Mouse (Mus musculus): Measurements from ENCODE around the gene Prkar1a. TPM values are rescaled to one million over a fixed set of nuclear protein-coding genes. Genes with fewer than 3 reads are reported as not detected.
A peak's percentile ranks its signal among the peaks of the same experiment; 100 is the strongest.
"Not testable (repeated sequence)": the region's sequence is repeated elsewhere in the genome, so short reads cannot be mapped to it uniquely, and the experiment has no call there.

The Prkar1a gene
- total RNA-seq, 2 experiments from 2014 or later, result 535 to 544 TPM

- DNase-seq (ENCODE audit: extremely low spot score in 1 of 2, low spot score in 1 of 2), result no peak
These were observed 7.5 kb upstream of the Prkar1a start for GRCm38 (mm10) chr11:109641498-109642222.

GRCm38 (mm10) chr11:109648510-109648909 lies 695 bp upstream of the Prkar1a start:
- no peak for DNase-seq (ENCODE audit: extremely low spot score in 1 of 2, low spot score in 1 of 2)

DNA sequence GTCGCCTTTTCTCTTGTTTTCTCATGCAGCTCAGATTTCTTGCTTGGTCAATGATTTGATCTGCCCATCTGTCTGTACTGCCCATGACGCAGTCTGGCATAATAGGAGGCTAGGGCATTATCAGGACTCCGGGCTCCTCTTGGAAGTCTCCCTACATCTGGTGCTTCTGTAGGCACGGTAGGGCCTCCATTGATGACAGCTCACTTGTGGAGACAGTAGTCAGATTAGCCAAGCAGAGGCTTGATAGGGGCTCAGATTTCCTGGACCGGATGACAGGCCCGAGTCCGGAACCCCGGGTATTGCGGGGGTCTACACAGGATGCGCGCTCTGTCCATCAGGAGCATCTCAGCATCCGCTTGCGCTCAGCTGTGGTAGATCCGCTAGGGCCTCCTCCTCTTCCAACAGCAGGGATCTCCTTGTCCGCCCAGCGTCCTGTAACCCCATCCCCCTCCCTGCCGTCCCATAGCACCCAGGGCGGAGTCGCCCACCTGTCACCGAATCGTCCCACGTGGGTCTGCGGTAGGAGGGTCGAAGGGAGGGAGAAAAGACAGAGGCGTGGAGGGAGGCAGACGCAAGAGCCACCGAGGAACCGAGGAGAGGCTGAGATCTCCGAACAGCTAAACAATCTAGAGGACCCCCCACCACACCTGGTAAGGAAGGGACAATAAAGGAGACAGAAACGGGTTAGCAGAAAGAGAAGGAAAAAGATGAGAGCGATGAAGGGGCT lies 933 bp downstream of the Prkar1a start:
- peak; percentile 72 to 73 for DNase-seq (ENCODE audit: extremely low spot score in 1 of 2, low spot score in 1 of 2)

DNA sequence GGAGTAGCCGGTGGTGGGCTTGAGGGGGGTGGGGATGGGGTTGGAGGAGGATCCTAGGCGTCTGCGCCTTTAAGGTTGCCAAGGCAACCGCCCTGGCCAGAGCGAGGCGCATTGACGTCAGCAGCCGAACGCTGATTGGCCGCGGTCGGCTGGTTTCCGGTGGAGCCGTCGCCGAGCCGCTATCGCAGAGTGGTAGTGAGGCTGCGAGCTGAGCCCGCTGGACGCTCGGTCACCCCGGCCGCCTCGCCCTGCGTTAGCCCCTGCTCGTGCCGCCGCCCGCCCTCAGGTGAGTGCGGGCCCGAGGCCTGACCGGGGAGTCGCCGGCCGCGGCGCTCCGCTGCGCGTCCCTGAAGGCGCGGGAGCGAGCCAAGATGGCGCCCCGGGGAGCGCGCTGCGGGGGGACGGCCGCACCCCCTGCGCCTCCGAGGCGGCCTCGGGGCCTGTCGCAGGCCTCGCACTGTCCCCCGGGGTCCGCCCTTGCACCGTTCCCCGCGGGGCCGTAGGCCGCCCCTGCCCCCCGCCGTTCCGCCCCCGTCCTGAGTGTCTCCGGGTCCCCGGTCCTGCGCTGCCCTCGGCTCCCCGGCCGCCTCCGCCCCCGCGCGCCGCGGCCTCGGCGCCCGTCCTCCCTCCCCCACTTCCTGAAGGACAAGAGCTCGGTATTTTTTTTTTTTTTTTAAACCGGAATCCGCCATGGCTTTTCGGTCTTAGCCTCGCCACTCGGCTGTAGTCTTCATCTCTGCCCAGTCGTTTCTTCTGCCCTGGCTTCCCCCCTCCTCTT lies 1.8 kb downstream of the Prkar1a start:
- DNase-seq (ENCODE audit: extremely low spot score in 1 of 2, low spot score in 1 of 2), result peak; percentile 84 to 94

DNA sequence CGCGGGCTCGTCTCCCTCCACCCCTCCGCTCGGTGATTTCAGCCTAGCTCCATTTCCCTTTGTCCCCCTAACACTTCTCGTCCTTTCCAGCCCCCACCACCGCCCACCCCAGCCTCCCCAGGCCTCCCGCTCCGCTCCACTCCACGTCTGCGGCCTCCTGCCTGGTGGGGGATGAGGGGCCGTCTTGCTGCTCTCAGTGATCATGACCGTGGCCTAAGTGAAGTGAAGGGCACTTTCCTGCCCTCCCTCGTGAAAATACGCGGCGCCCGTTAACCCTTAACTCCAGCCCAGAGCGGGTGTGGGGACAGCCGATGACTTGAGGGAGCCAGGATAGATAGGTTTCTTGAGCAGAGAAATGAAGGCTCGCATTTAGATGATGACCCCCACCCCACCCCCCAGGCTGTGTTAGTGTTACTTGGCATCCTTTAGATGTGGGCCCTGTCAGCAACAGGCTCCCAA lies 2.4 kb downstream of the Prkar1a start:
- DNase-seq (ENCODE audit: extremely low spot score in 1 of 2, low spot score in 1 of 2), result peak in 1 of 2 experiments; percentile 17

GRCm38 (mm10) chr11:109652505-109652904 lies 3.3 kb downstream of the Prkar1a start:
- DNase-seq (ENCODE audit: extremely low spot score in 1 of 2, low spot score in 1 of 2), result no peak

DNA sequence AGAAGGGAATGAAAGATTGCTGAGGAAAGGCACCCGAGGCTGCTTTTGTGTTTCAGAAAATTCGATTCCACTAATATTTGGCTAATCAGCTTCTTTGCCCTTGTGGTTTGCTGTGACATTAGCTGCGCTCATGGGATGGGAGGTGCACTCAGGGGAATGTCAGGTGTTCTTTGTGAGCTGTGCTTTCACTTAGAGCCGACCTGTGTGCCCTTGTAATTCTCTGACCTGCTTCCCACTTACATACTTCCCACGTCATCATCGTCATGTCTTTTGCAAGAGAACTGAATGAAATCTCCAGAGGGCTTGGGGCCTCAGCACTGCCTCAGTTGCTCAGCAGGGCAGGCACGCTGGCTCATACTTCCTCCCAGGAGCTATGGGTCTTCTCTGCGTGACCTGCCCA lies 4.0 kb downstream of the Prkar1a start:
- DNase-seq (ENCODE audit: extremely low spot score in 1 of 2, low spot score in 1 of 2), result no peak

- DNase-seq (ENCODE audit: extremely low spot score in 1 of 2, low spot score in 1 of 2), result no peak
These were observed 5.4 kb downstream of the Prkar1a start for GRCm38 (mm10) chr11:109654581-109654980.

DNA sequence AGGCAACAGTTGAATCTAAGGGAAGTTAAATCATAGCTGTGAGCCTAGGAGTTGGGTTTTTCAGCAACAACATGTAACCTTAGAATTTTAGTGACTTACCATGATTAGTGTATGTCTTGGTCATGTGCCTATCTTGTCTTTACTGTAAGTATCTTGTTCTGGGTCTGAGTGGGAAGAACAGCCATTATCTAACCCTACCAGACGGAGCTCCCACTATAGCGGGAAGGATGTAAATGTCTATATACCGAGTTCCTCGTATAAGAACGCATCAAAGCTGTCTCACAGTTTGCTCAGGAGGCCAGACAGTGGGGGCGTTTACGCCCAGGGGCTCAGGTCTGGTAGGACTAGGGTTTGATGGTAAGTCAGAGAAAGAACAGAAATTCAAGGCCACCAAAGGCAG lies 7.0 kb downstream of the Prkar1a start:
- DNase-seq (ENCODE audit: extremely low spot score in 1 of 2, low spot score in 1 of 2), result no peak

- not testable (repeated sequence) for DNase-seq (ENCODE audit: extremely low spot score in 1 of 2, low spot score in 1 of 2)
These were observed 11.3 kb downstream of the Prkar1a start for GRCm38 (mm10) chr11:109660526-109660925.

DNA sequence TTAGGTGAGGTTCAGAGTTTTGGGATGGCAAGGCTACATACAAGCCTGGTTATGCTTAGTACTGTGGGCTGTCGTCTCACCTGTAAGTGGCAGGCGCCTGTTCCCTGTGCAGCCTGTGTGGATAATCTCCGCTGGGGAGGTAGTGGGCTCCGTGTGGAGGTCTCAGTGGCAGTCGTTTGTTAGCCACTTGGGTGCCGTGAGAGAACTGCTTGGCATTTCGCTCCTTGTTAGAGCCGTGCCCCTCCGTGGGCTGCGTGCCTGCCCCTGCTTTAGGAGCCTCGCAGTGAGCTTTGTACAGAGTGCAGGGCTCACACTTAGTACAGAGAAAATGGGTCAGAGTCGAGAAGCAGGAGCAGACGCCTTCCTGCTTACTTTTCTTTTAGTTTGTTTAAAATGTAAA lies 15.1 kb downstream of the Prkar1a start:
- no peak for DNase-seq (ENCODE audit: extremely low spot score in 1 of 2, low spot score in 1 of 2)

GRCm38 (mm10) chr11:109665424-109665823 lies 16.2 kb downstream of the Prkar1a start:
- DNase-seq (ENCODE audit: extremely low spot score in 1 of 2, low spot score in 1 of 2), result no peak

DNA sequence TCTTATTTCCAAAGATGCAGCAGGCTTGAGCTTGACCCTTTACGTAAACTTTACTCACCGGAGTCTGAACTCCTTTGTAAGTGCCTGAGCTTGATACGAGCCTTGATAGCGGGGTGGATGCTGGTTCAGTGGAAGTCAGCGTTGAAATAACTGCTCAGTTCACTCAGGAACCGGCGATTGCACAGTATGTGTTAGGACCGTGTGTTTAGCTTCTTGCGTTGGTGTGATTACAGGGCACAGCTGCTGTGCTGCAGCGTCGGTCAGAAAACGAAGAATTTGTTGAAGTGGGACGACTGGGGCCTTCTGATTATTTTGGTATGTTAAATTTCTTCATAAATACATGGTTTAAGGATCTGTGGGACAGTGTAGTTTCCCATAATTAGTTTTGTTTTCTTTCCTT lies 17.2 kb downstream of the Prkar1a start:
- no peak for DNase-seq (ENCODE audit: extremely low spot score in 1 of 2, low spot score in 1 of 2)

- no peak for DNase-seq (ENCODE audit: extremely low spot score in 1 of 2, low spot score in 1 of 2)
These were observed 18.2 kb downstream of the Prkar1a start for GRCm38 (mm10) chr11:109667371-109667770.

DNA sequence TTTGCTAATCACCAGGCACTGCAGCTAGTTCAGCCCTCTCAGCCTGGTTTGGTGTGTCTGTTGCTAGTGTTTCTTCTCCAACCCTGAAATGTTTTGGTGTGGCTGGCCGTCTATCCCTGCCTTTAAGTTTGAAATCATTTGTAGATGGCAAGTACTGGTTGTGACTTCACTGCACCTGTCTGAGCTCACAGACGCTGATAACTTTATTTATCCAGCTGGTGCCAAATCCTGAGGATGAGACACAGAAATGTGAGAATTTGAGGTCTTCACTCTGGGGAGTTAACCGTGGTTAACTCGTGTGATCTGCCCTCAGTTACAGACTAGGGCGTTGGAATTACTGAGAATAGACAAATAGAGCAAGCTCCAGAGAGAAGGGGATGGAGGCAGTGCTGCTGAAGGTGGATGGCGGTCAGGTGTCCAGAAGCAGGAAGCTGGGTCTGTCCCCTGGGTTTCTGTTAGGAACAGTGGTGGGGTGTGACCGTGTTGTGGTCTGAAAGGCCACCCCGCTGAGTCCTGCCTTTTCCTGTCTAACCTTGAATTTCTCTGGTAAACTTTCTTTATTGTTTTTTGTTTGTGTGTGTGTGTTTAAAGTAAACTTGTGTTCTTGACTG lies 19.0 kb downstream of the Prkar1a start:
- no peak for DNase-seq (ENCODE audit: extremely low spot score in 1 of 2, low spot score in 1 of 2)

GRCm38 (mm10) chr11:109669149-109669708 lies 20.0 kb downstream of the Prkar1a start:
- DNase-seq (ENCODE audit: extremely low spot score in 1 of 2, low spot score in 1 of 2), result no peak

- DNase-seq (ENCODE audit: extremely low spot score in 1 of 2, low spot score in 1 of 2), result no peak
These were observed 21.1 kb downstream of the Prkar1a start for GRCm38 (mm10) chr11:109670026-109670916.

DNA sequence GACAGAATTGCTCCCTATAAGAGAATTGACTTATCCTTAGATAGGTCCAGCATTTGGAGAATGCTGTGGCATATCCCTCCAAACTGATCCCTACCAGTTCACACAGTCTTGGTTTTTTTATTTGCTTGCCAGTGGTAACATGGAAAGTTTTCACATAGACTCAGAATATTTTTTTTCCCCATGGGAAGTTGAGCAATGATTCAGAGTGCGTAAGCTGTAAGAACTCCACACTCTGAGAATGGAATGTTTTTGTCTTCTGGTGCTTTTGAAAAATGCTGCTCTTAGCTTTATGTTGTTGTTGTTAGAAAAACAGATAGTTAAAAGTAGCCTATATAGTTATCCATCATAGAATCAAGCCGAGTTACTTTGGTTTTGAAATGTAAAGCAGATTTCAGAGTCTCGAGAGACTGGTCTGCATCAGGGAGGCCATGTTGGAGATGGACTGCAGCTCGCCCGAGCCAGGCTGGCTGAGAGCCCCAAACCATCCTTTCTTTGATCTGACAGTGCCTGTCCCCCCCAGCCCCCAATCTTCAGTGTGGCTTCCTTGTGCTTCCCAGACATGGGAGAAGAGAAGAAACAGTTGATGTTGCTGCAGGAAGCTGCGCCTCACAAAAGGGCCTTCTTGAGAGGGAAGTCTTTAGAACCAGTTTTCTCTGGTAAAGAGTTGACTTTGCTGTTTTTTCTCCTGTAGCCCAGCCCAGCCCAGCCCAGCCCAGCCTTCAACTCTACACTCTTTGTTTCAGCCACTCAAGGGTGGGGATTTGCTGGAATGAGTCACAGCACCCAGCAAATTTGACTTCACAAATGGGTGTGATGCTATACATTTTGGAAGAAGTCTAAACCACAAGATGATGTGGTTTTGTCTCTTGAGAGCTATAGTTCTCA lies 22.2 kb downstream of the Prkar1a start:
- DNase-seq (ENCODE audit: extremely low spot score in 1 of 2, low spot score in 1 of 2), result no peak

DNA sequence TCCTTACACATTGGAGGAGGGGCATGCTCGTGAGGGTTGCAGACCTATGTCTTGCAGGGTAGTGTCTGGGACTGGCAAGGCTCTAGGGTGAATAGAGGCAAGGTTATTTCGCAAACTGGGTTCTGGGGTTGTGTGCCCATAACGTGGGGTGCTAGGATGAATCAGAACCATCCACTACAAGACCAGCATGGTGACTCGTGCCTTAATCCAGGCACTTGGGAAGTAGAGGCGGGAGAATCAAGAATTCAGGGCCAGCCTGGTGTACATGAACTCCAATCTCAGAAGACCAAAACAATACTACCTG lies 22.8 kb downstream of the Prkar1a start:
- no peak for DNase-seq (ENCODE audit: extremely low spot score in 1 of 2, low spot score in 1 of 2)
